Mouse (Mus musculus) embryonic facial prominence, embryonic 11.5 days (tissue): Measurements from ENCODE around the gene Wasf1. TPM values are rescaled to one million over a fixed set of nuclear protein-coding genes. Genes with fewer than 3 reads are reported as not detected.

ENCODE experiments used
- ATAC-seq: fragments of 200-750 bp; cut with Nextera tagmentation; replicated peaks from 2 replicates; pipeline ENCODE4 v1.8.0; 2017; ENCODE audit warnings: low read depth; ENCODE audit not compliant: insufficient number of reproducible peaks, low FRiP score, low TSS enrichment
- DNase-seq: peaks from one replicate; pipeline ENCODE4 v3.0.0-alpha.2; 2015; ENCODE audit warnings: low spot score
- H3K27ac ChIP-seq: fragments of 300-500 bp; sonication (generic); replicated peaks from 2 replicates; pipeline ENCODE4 v1.5.1; 2014; ENCODE audit warnings: mild to moderate bottlenecking, low read depth, low read length, control low read depth
- H3K27me3 ChIP-seq: fragments of 300-500 bp; sonication (generic); 2 replicates; pipeline ENCODE4 v1.6.1; 2014; ENCODE audit warnings: mild to moderate bottlenecking, low read length, moderate library complexity, mixed read lengths; ENCODE audit not compliant: control insufficient read depth, insufficient read depth
- H3K36me3 ChIP-seq: fragments of 300-500 bp; sonication (generic); replicated peaks from 2 replicates; pipeline ENCODE4 v1.6.1; 2014; ENCODE audit warnings: low read depth, mild to moderate bottlenecking, low read length, moderate library complexity, mixed read lengths; ENCODE audit not compliant: control insufficient read depth, insufficient read depth
- H3K4me1 ChIP-seq: fragments of 300-500 bp; sonication (generic); 2 replicates; pipeline ENCODE4 v1.6.1; 2014; ENCODE audit warnings: low read length, mixed read lengths; ENCODE audit not compliant: control insufficient read depth, insufficient read depth
- H3K4me2 ChIP-seq: fragments of 300-500 bp; sonication (generic); 2 replicates; pipeline ENCODE4 v1.6.1; 2014; ENCODE audit warnings: low read depth, mild to moderate bottlenecking, control low read depth, low read length, moderate library complexity
- H3K4me3 ChIP-seq: fragments of 300-500 bp; sonication (generic); 2 replicates; pipeline ENCODE4 v1.5.1; 2014; ENCODE audit warnings: low read depth, low read length, control low read depth
- H3K9ac ChIP-seq: fragments of 300-500 bp; sonication (generic); replicated peaks from 2 replicates; pipeline ENCODE4 v1.6.1; 2014; ENCODE audit warnings: mild to moderate bottlenecking, control low read depth, low read length
- H3K9me3 ChIP-seq: fragments of 300-500 bp; sonication (generic); replicated peaks from 2 replicates; pipeline ENCODE4 v1.6.1; 2016; ENCODE audit warnings: mild to moderate bottlenecking, low read length, inconsistent platforms, mixed read lengths; ENCODE audit not compliant: control insufficient read depth
- WGBS: fragments of 180-500 bp; shearing (Covaris S2); extraction: QIAGEN DNeasy Blood & Tissue Kit; methylation state at CpG from one replicate; pipeline ENCODE4 v1.1.7; 2014; 5-methylcytosine and 5-hydroxymethylcytosine counted together
- polyA plus RNA-seq: library from polyadenylated mRNA; unstranded; fragments of >200 nt; fragmentation: Nextera tagmentation; extraction: Ambion mirVana; gene quantifications from 2 replicates; pipeline ENCODE4 v1.2.1, GENCODE M21; 2014

The Wasf1 gene
- polyA plus RNA-seq, 1 experiment from 2014 or later = 29.7 TPM

GRCm38 (mm10) chr10:40962008-40962407, 78.7 kb downstream of the Wasf1 start:
- no peaks in the 10 kb centered on the region for H3K36me3 ChIP-seq
- no peaks in the 10 kb centered on the region for H3K4me1 ChIP-seq
- 0 out of 2 replicates have a peak, but pooled peaks have one; percentile 18 for ATAC-seq
- no peak overlapping the region for H3K4me3 ChIP-seq
- no peak overlapping the region for H3K9ac ChIP-seq
- no peak overlapping the region for H3K27ac ChIP-seq
- DNase-seq = no peak
- H3K9me3 ChIP-seq = no peaks in the 10 kb centered on the region
- no peak overlapping the region for H3K4me2 ChIP-seq
- no peaks in the 10 kb centered on the region for H3K27me3 ChIP-seq
- 80% methylated on average over 4 of the region's 4 CpGs for WGBS

DNA sequence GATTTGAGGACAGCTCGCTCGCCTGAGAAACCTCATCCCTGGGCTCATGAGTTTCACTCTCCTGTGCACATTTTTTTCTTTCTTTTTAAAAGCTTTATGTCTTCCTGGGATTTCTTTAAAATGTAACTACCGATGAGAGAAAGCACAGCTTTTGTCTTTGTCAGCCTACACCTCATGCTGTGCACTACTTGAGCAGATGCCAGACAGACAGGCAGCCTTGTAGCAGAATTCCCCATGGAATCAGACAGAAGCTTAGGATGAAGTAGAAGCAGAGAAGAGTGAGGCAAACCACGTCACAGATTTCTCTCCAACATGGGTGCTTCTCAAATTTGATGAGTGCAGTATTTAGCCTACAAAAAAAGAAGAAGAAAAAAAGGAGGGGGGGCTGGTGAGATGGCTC, 81.3 kb downstream of the Wasf1 start:
- WGBS = 60% methylated on average over 4 of the region's 4 CpGs
- no peak overlapping the region for H3K4me2 ChIP-seq
- H3K27ac ChIP-seq = no peak overlapping the region
- H3K4me3 ChIP-seq = no peak overlapping the region
- H3K27me3 ChIP-seq = no peaks in the 10 kb centered on the region
- no peaks in the 10 kb centered on the region for H3K36me3 ChIP-seq
- no peaks in the 10 kb centered on the region for H3K9me3 ChIP-seq
- DNase-seq (no peak), ATAC-seq (no peak)
- H3K4me1 ChIP-seq = no peaks in the 10 kb centered on the region
- no peak overlapping the region for H3K9ac ChIP-seq

- H3K4me3 ChIP-seq = no peak overlapping the region
- no peak for ATAC-seq
- no peaks in the 10 kb centered on the region for H3K4me1 ChIP-seq
- H3K4me2 ChIP-seq = no peak overlapping the region
- no peaks in the 10 kb centered on the region for H3K36me3 ChIP-seq
- no peaks in the 10 kb centered on the region for H3K9me3 ChIP-seq
- H3K9ac ChIP-seq = no peak overlapping the region
- H3K27me3 ChIP-seq = no peaks in the 10 kb centered on the region
- 66% methylated on average over 8 of the region's 8 CpGs for WGBS
- no peak for DNase-seq
- H3K27ac ChIP-seq = no peak overlapping the region
These were observed 85.3 kb downstream of the Wasf1 start for GRCm38 (mm10) chr10:40968551-40968950.

GRCm38 (mm10) chr10:40969372-40970033, 86.2 kb downstream of the Wasf1 start:
- DNase-seq (peak; percentile 64), ATAC-seq (0 out of 2 replicates have a peak, but pooled peaks have one; percentile 59)
- Histone ChIP-seq H3K4me1 (no peaks in the 10 kb centered on the region), H3K4me2 (peak overlapping the region; percentile 41), H3K27me3 (no peaks in the 10 kb centered on the region), H3K9me3 (no peaks in the 10 kb centered on the region), H3K4me3 (no peak overlapping the region), H3K9ac (peak overlapping the region; percentile 32; the same call in 1 of the 2 replicates), H3K36me3 (no peaks in the 10 kb centered on the region), H3K27ac (no peak overlapping the region)
- 12% methylated on average over 16 of the region's 16 CpGs for WGBS

DNA sequence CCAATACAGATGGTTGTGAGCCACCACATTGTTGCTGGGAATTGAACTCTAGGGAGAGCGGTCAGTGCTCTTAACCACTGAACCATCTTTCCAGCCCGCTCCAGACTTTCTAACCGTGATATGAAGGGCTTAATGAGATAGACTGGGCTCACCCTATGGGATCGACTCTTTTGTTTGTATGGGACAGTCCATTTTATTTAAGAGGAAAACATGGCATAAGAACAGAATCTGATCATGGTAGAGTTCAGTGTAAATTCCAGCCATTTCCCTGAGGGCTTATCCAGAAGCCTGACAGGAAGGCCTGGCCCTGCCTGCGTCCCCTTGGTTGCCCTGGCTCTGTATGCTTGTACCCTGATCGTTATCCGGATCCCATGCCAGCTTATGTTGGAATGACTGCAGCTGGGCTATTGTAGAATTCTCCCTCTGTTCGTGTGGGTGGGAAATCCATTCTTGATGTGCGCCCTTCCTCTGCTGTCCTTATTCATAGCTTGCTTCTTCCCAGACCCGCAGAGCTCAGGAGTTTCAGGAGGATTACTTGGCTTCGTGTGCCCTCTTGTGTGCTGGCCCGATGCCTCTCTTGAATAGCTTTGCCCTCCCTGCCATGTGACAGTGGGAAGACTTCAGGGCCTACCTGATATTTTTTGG, 87.4 kb downstream of the Wasf1 start:
- no peaks in the 10 kb centered on the region for H3K27me3 ChIP-seq
- no peak for ATAC-seq
- no peak overlapping the region for H3K4me2 ChIP-seq
- DNase-seq = no peak
- H3K9me3 ChIP-seq = no peaks in the 10 kb centered on the region
- no peak overlapping the region for H3K4me3 ChIP-seq
- WGBS = 80% methylated on average over 12 of the region's 12 CpGs
- H3K27ac ChIP-seq = no peak overlapping the region
- H3K9ac ChIP-seq = no peak overlapping the region
- H3K4me1 ChIP-seq = no peaks in the 10 kb centered on the region
- no peaks in the 10 kb centered on the region for H3K36me3 ChIP-seq

DNA sequence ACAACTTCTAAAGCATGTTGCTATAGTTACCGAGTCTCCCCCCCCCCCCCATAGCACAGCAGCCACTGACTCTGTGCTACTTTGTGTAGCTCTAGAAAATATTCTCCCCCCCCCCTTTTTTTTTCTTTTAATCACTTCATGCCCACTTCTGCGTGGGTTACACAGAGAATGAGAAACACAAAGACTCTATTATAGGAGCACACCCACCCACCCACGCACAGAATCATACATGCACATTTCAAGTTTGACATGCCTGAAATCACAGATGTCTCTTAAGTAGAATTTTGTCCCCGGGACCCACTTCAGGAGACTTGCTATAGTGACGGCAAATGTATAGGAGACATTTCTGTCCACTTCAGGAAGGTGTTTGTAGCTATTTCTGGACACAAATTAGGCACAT, 88.0 kb downstream of the Wasf1 start:
- DNase-seq (no peak), ATAC-seq (no peak)
- Histone ChIP-seq H3K4me2 (no peak overlapping the region), H3K9me3 (no peaks in the 10 kb centered on the region), H3K27ac (no peak overlapping the region), H3K4me3 (no peak overlapping the region), H3K9ac (no peak overlapping the region), H3K27me3 (no peaks in the 10 kb centered on the region), H3K36me3 (no peaks in the 10 kb centered on the region), H3K4me1 (no peaks in the 10 kb centered on the region)
- 74% methylated on average over 5 of the region's 5 CpGs for WGBS

DNA sequence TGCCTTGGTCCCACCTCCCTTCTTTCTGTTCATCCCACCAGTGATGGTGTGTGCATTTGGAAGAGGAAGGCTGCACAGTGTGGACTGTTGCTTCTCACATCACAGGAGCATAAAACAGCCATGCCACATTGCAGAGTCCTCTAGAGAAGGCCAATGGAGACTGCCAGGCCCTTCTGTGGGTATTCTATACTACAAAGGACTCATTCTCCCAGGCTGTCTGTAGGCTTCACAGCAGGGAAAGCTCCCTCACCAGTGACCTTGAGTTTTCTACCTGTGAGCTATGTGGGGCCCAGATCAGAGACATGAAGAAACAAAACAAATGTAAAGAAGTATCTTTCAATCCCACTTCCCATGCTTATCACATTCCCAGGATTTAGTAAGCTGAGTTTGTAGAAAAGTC, 100.5 kb downstream of the Wasf1 start:
- no peak overlapping the region for H3K27ac ChIP-seq
- DNase-seq = no peak

GRCm38 (mm10) chr10:40984600-40984999, 101.3 kb downstream of the Wasf1 start:
- Histone ChIP-seq H3K4me2 (no peak overlapping the region), H3K4me3 (no peak overlapping the region), H3K9ac (no peak overlapping the region), H3K36me3 (no peaks in the 10 kb centered on the region), H3K9me3 (no peaks in the 10 kb centered on the region), H3K27me3 (no peaks in the 10 kb centered on the region), H3K27ac (no peak overlapping the region), H3K4me1 (no peaks in the 10 kb centered on the region)
- ATAC-seq (no peak), DNase-seq (no peak)
- WGBS = 82% methylated on average over 3 of the region's 3 CpGs

More for the DNA sequence above, 100.5 kb downstream of the Wasf1 start:
- Histone ChIP-seq H3K9me3 (no peaks in the 10 kb centered on the region), H3K9ac (no peak overlapping the region), H3K4me1 (no peaks in the 10 kb centered on the region), H3K4me2 (no peak overlapping the region), H3K4me3 (no peak overlapping the region), H3K27me3 (no peaks in the 10 kb centered on the region), H3K36me3 (no peaks in the 10 kb centered on the region)
- ATAC-seq = no peak
